Mouse (Mus musculus) myocyte (in vitro differentiated cells): Measurements from ENCODE around the gene Hoxa6. TPM values are rescaled to one million over a fixed set of nuclear protein-coding genes. Genes with fewer than 3 reads are reported as not detected.

ENCODE experiments used
- H3K27me3 ChIP-seq: one replicate; pipeline ENCODE4 v1.6.1; 2011; ENCODE audit not compliant: control insufficient read depth, insufficient read depth, insufficient read length
- H3K36me3 ChIP-seq: one replicate; pipeline ENCODE4 v1.6.1; 2011; ENCODE audit not compliant: control insufficient read depth, insufficient read depth
- H3K4me2 ChIP-seq: one replicate; pipeline ENCODE4 v1.6.1; 2011; ENCODE audit warnings: low read depth, control low read depth
- H3K4me3 ChIP-seq: one replicate; pipeline ENCODE4 v1.5.1; 2011; ENCODE audit warnings: mild to moderate bottlenecking, control low read depth, moderate library complexity
- H3K79me2 ChIP-seq: one replicate; pipeline ENCODE4 v1.6.1; 2011; ENCODE audit not compliant: control insufficient read depth, insufficient read depth
- H3ac ChIP-seq: one replicate; pipeline ENCODE4 v1.6.1; 2011; ENCODE audit not compliant: control insufficient read depth, insufficient read length
- CEBPB ChIP-seq: IDR thresholded peaks from 2 replicates; pipeline ENCODE4 v1.6.1; 2011; ENCODE audit warnings: mild to moderate bottlenecking, moderate library complexity; ENCODE audit not compliant: poor library complexity, insufficient read depth, severe bottlenecking
- E2F4 ChIP-seq: IDR thresholded peaks from one replicate; pipeline ENCODE4 v1.6.1; 2011; ENCODE audit warnings: mild to moderate bottlenecking, control low read depth, moderate library complexity; ENCODE audit not compliant: insufficient read depth
- MAX ChIP-seq: IDR thresholded peaks from one replicate; pipeline ENCODE4 v1.6.1; 2011; ENCODE audit warnings: low read depth, mild to moderate bottlenecking, control low read depth
- MYOD1 ChIP-seq, 3 experiments: IDR thresholded peaks; one replicate each; pipeline ENCODE4 v1.6.1; 2011; ENCODE audit warnings: control low read depth in 2 of 3, low read depth in 2 of 3, mild to moderate bottlenecking in 2 of 3, moderate library complexity in 1 of 3; ENCODE audit not compliant: insufficient read length in 2 of 3, control insufficient read depth in 1 of 3
- MYOG ChIP-seq, 3 experiments: IDR thresholded peaks; one replicate each; pipeline ENCODE4 v1.6.1; 2011; ENCODE audit warnings: control low read depth in 2 of 3, low read depth in 2 of 3, mild to moderate bottlenecking in 2 of 3; ENCODE audit not compliant: insufficient read length in 2 of 3, control insufficient read depth in 1 of 3, insufficient read depth in 1 of 3
- POLR2A ChIP-seq: IDR thresholded peaks from one replicate; pipeline ENCODE4 v1.6.1; 2011; ENCODE audit warnings: low read depth, mild to moderate bottlenecking, control low read depth, moderate library complexity; ENCODE audit not compliant: insufficient read length
- POLR2AphosphoS2 ChIP-seq: IDR thresholded peaks from one replicate; pipeline ENCODE4 v1.6.1; 2011; ENCODE audit warnings: low read depth, control low read depth; ENCODE audit not compliant: insufficient read length
- REST ChIP-seq: IDR thresholded peaks from one replicate; pipeline ENCODE4 v1.6.1; 2011; ENCODE audit warnings: mild to moderate bottlenecking, control low read depth, moderate library complexity; ENCODE audit not compliant: insufficient read depth, insufficient read length
- SRF ChIP-seq: IDR thresholded peaks from one replicate; pipeline ENCODE4 v1.6.1; 2011; ENCODE audit warnings: low read depth; ENCODE audit not compliant: control insufficient read depth, insufficient read length
- TCF12 ChIP-seq: IDR thresholded peaks from one replicate; pipeline ENCODE4 v1.6.1; 2011; ENCODE audit warnings: mild to moderate bottlenecking, control low read depth; ENCODE audit not compliant: poor library complexity, insufficient read depth, severe bottlenecking
- TCF3 ChIP-seq: IDR thresholded peaks from one replicate; pipeline ENCODE4 v1.6.1; 2011; ENCODE audit warnings: low read depth, control low read depth; ENCODE audit not compliant: insufficient read length
- USF1 ChIP-seq: IDR thresholded peaks from one replicate; pipeline ENCODE4 v1.6.1; 2011; ENCODE audit warnings: low read depth, mild to moderate bottlenecking, control low read depth, moderate library complexity
- polyA plus RNA-seq: library from polyadenylated mRNA; unstranded; fragments of >200 nt; fragmentation: generic; extraction: Trizol; gene quantifications from one replicate; pipeline ENCODE4 v1.2.1, GENCODE M21; 2012; ENCODE audit warnings: missing spikeins

Hoxa6 gene
- polyA plus RNA-seq, 1 experiment = 0.88 TPM

DNA sequence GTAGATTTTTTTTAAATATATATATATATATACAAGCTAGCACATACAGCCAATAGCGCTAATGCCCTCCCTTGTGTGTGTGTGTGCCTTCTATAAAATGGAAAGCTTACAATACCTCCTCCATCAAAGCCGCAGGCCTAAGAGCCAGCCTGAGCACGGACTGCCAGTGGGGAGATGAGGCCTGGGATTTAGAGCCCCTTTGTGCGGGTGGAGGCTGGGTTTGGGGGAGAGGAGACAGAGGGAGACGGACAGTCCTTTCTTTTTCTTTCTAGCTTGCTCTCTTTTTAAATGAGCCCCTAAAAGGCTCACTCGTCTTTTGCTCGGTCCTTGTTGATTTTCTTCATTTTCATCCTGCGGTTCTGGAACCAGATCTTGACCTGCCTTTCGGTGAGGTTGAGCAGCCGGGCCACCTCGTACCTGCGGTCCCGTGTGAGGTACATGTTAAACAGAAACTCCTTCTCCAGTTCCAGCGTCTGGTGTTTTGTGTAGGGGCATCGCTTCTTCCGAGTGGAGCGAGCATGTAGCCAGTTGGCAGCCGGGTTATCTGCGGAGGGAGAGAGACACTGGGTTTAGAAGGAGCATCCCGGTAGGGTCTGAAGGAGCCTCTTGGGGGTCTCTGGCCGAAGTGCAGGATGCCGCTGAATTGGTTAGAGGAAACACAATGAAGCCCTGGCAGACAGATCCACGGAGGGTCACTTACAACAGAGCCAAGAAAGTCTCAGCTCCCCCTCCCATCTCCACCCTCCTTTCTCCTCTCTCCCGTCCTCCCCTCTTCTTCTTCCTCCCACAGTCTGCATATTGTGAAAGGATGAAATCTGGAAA is 15.6 kb upstream of the Hoxa6 start:
- peak overlapping the region; percentile 97 for H3K4me2 ChIP-seq
- H3K79me2 ChIP-seq = peaks cover 67% of the 10 kb centered on the region
- peak overlapping the region; percentile 39 for H3ac ChIP-seq
- no peaks in the 10 kb centered on the region for H3K27me3 ChIP-seq
- TF ChIP-seq REST = no peak
- TF ChIP-seq POLR2AphosphoS2 = no peak
- TF ChIP-seq USF1 = no peak
- TF ChIP-seq TCF12 = no peak
- peak overlapping the region; percentile 89 for H3K4me3 ChIP-seq
- no peaks in the 10 kb centered on the region for H3K36me3 ChIP-seq

DNA sequence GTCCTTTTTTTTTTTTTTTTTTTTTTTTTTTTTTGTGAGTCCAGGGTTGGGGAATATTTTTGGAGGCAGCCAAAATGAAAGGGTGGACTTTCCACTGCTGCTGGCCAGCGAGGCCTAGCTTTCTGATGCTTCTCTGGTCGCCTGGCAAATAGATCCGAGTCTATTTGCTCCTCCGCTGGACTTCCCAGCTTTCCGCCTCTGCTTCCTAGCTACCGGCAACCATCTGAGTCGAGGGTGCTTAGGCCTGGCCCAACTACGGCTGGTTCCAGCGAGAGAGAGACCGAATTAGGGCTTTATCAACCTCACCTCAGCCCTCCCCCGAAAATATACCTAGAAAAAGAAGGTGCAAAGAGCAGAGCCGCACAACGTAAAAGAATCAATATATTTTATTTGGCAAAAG is 14.2 kb upstream of the Hoxa6 start:
- H3K4me2 ChIP-seq = peak overlapping the region; percentile 97
- peak overlapping the region; percentile 89 for H3K4me3 ChIP-seq
- H3K36me3 ChIP-seq = no peaks in the 10 kb centered on the region
- H3ac ChIP-seq = peak overlapping the region; percentile 84
- H3K79me2 ChIP-seq = peaks cover 55% of the 10 kb centered on the region
- no peaks in the 10 kb centered on the region for H3K27me3 ChIP-seq
- no peak for TF ChIP-seq MAX
- TF ChIP-seq CEBPB = no peak
- TF ChIP-seq POLR2A = no peak
- TF ChIP-seq TCF12 = no peak
- TF ChIP-seq E2F4 = no peak
- TF ChIP-seq USF1 = no peak
- TF ChIP-seq MYOG (IDR thresholded peaks at IDR 0.05; ENCODE audit: control insufficient read depth in 1 of 3, insufficient read depth in 1 of 3, insufficient read length in 2 of 3, low read depth in 2 of 3) = no peak
- TF ChIP-seq MYOD1 (IDR thresholded peaks at IDR 0.05; ENCODE audit: control insufficient read depth in 1 of 3, insufficient read length in 2 of 3, low read depth in 2 of 3) = no peak
- no peak for TF ChIP-seq POLR2AphosphoS2

DNA sequence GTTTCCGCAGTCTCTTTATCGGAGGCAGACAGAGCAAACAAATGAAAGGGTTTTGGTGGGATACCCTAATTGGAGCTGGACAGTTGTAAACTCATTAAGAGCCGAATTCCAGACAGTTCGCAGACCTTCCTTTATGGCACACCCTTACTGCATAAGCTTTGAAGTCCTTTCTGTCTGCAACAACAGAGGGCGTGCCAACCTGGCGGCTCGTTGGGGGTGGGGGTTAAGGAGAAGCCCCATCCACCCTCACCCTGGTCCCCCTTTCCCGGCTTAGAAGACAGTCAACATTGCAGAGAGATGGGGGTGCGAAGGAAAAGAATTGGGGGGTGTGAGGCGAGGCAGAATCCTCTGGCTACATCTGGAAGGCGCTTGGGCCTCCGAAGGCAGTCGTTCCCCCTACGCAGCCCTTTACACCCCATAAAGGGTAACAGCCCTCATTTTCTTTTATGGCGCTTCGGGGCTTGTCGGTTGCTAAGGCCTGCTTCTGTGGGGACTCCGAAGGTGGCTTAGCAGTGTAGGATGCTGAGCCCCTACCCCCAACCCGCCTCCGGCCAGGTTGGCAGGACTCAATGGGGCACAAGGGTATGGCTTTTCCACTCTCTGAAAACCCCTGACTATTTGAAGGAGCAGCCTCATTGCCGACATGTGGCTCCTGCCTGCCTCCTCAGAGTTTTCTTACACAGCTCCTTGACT is 13.6 kb upstream of the Hoxa6 start:
- peak overlapping the region; percentile 97 for H3K4me2 ChIP-seq
- TF ChIP-seq MYOD1 (IDR thresholded peaks at IDR 0.05; ENCODE audit: control insufficient read depth in 1 of 3, insufficient read length in 2 of 3, low read depth in 2 of 3) = no peak
- no peak for TF ChIP-seq MAX
- TF ChIP-seq POLR2AphosphoS2 = peak; percentile 28
- TF ChIP-seq MYOG (IDR thresholded peaks at IDR 0.05; ENCODE audit: control insufficient read depth in 1 of 3, insufficient read depth in 1 of 3, insufficient read length in 2 of 3, low read depth in 2 of 3) = no peak
- TF ChIP-seq CEBPB = no peak
- no peak for TF ChIP-seq E2F4
- no peak for TF ChIP-seq REST
- no peak for TF ChIP-seq POLR2A
- peaks cover 49% of the 10 kb centered on the region for H3K79me2 ChIP-seq
- no peaks in the 10 kb centered on the region for H3K27me3 ChIP-seq
- H3ac ChIP-seq = peak overlapping the region; percentile 84
- H3K36me3 ChIP-seq = no peaks in the 10 kb centered on the region
- peak overlapping the region; percentile 89 for H3K4me3 ChIP-seq

DNA sequence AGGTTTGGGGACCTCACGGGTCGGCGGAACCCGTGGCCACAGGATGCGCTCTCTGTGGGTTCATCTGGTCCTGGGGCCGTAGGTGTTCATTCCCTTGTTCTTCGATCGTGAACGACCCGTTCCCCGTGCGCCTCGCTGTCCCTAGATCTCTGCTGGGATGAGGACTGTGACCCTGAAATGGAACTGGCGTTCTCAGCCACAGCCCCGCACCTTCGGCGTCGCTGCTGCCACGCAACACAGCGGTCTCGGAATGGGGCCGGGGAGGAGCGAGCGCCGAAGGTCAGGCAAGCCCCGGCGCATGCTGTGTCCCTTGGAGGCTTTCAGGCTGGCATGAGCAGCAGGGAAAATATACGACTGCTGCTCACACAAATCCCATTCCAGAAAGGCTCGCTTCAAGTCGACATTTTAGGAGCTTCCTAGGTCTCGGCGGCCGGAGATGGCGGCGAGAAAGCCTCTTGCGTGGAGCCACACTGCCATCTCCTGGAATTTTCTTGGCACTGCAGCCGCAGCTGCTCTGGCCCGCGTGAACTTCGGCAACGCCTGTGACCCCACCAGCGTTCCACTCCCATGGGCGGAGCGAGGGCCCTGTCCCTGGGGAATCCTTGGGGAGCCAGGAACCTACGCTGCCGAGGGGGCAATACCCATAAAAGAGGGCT is 12.9 kb upstream of the Hoxa6 start, which contains the start of gene Hoxa7:
Gene Hoxa7, minus strand, starts transcription at position 518 of the 656 bp plus-strand sequence.
- peak; percentile 34 for TF ChIP-seq POLR2A
- TF ChIP-seq MYOD1 (IDR thresholded peaks at IDR 0.05; ENCODE audit: control insufficient read depth in 1 of 3, insufficient read length in 2 of 3, low read depth in 2 of 3) = peak in 2 of 3 experiments; percentile 82 to 89
- no peak for TF ChIP-seq MAX
- peak; percentile 77 to 90 (median 82) for TF ChIP-seq MYOG (IDR thresholded peaks at IDR 0.05; ENCODE audit: control insufficient read depth in 1 of 3, insufficient read depth in 1 of 3, insufficient read length in 2 of 3, low read depth in 2 of 3)
- no peak for TF ChIP-seq TCF12
- peak; percentile 37 for TF ChIP-seq SRF
- TF ChIP-seq POLR2AphosphoS2 = no peak
- no peaks in the 10 kb centered on the region for H3K27me3 ChIP-seq
- H3K79me2 ChIP-seq = peaks cover 44% of the 10 kb centered on the region
- peak within 1 kb of the TSS; percentile 84 for H3ac ChIP-seq
- peak within 1 kb of the TSS; percentile 97 for H3K4me2 ChIP-seq
- H3K4me3 ChIP-seq = peak within 1 kb of the TSS; percentile 89
- H3K36me3 ChIP-seq = no peaks in the 10 kb centered on the region

DNA sequence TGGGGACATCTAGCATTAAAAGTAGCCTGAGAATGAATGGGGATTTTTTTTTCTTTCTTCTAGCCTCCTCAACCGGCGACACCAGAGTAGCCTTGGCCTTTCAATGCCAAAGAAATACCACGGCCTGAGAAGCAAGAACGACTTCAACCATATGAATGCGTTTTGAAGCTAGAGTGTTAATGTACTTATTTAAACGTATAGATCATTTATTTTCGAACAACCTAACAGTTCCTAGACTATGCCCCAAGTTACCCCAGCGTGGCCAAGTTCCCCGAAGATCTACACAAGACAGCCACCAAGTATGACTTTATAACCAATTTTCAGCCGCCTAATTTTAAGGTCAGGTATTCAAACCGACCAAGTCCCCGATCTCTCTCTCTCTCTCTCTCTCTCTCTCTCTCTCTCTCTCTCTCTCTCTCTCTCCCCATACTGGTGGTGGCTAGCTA is 12.4 kb upstream of the Hoxa6 start:
- TF ChIP-seq MYOD1 (IDR thresholded peaks at IDR 0.05; ENCODE audit: control insufficient read depth in 1 of 3, insufficient read length in 2 of 3, low read depth in 2 of 3) = no peak
- no peak for TF ChIP-seq CEBPB
- no peak for TF ChIP-seq E2F4
- TF ChIP-seq REST = no peak
- no peak for TF ChIP-seq TCF3
- no peak for TF ChIP-seq MYOG (IDR thresholded peaks at IDR 0.05; ENCODE audit: control insufficient read depth in 1 of 3, insufficient read depth in 1 of 3, insufficient read length in 2 of 3, low read depth in 2 of 3)
- no peak for TF ChIP-seq POLR2AphosphoS2
- no peak for TF ChIP-seq TCF12

More for the DNA sequence above, 12.4 kb upstream of the Hoxa6 start:
- Histone ChIP-seq H3K4me3 (peak overlapping the region; percentile 89), H3K4me2 (peak overlapping the region; percentile 88), H3ac (peak overlapping the region; percentile 84), H3K79me2 (peaks cover 48% of the 10 kb centered on the region), H3K27me3 (no peaks in the 10 kb centered on the region), H3K36me3 (no peaks in the 10 kb centered on the region)
